ENCODE assay signal across 12 mouse cellular contexts in genomic region chr7:98665726-98666125, GRCm38 (mm10).
"Had no signal": no experiment of that assay in that cellular context is flagged by ENCODE, and none has a peak within 500 bp of the region (broad histone marks: within the 10 kb centered on the region; RNA-seq: fewer than 3 reads in every experiment).

No protein-coding gene starts in this region.

- H3K27ac ChIP-seq: left cerebral cortex, adult 2 months; limb, embryonic 10.5 days; liver, embryonic 15.5 days; lung, embryonic 15.5 days; macrophage; midbrain, embryonic 15.5 days; neural tube, embryonic 12.5 days; stomach, embryonic 15.5 days had no signal

- H3K4me3 ChIP-seq: left cerebral cortex, adult 2 months; limb, embryonic 10.5 days; liver, embryonic 15.5 days; lung, embryonic 15.5 days; megakaryocyte, embryonic 14.5 days; midbrain, embryonic 15.5 days; neural tube, embryonic 12.5 days; stomach, embryonic 15.5 days had no signal

- DNase-seq: kidney, postnatal 10 days; lung, postnatal 14 days; thymus, postnatal 36 days had no signal
